Mouse (Mus musculus) urinary bladder, adult 18-20 months (tissue): ENCODE measurements around the gene Kif16b.

Experiments used
- DNase-seq, 2 experiments: peaks; one replicate each; pipeline ENCODE4 v3.0.0; 2022; ENCODE audit warnings: low spot score in 2 of 2, mixed read lengths in 2 of 2

Kif16b gene

DNA sequence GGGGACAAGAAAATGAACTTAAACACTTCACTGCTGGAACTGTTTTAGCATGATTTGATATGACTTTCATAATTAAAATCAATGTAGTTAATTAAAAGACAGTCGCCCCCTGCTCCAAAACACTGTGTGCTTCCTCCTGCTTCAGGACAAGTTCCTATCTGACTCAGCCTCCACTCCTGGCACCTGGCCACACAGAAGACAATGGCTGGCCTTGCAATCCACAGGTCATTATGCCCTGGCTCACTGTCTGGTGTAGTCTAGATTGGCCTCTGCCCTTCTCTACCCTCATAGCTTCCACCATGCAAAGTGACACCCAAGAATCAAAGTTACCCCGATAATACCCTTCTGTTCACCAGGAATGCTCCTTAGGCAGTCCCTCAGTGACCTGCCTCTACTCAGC lies 26.8 kb downstream of the Kif16b start:
- no peak for DNase-seq

DNA sequence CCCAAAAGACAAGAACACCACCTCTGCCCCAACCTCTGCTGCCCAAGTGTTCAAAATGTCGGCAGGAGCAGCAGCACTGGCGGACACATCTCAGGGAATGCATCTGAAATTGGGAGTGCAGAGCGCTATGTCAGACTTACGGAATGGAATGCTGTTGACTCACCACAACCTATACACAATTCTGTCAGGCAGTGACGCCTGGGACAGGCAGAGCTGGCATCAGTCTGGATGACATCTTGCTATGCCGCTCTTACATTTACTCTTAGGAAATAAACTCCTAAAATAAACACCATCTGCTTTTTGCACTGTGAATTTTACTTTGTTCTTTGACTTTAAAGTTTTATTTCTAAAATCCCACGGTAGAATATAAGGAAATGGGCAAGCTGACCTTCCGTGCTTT lies 31.3 kb downstream of the Kif16b start:
- no peak for DNase-seq

DNA sequence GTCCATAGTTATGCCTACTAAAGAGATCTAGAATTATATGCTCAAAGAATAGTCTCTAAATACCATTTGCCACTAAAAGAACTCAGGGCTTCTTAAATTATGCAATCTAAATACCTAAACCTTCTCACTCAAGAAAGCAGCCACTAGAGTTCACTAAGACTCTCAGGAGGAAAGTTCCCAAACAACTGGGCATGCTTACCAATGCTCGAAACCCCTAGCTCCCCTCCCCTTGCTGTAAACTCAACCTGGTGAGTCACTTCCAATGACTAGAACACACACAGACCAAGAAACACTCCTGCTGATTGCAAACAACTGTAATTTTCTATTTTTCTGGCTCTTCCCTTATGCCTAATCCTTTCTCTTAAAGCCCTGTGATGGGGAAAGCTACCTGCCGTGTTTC lies 33.9 kb downstream of the Kif16b start:
- DNase-seq, result no peak

DNA sequence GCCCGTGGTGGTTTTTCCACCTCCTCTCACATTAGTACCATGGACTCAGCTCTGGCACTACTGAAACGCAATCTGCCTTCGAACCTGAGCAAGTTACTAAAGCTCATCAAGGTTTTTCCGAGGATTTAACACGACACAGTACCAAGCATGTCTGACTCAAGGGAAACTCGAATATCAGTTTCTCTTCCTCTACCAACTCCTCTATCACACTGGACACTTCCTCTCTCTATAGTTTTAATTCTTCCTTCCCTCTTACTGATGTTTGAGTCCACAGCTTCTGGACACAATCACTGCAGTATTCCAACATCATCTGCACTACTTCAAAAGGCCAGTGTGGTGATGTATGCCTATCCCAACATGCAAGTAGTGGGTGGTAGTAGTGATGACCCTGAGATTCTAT lies 40.3 kb downstream of the Kif16b start:
- no peak for DNase-seq

DNA sequence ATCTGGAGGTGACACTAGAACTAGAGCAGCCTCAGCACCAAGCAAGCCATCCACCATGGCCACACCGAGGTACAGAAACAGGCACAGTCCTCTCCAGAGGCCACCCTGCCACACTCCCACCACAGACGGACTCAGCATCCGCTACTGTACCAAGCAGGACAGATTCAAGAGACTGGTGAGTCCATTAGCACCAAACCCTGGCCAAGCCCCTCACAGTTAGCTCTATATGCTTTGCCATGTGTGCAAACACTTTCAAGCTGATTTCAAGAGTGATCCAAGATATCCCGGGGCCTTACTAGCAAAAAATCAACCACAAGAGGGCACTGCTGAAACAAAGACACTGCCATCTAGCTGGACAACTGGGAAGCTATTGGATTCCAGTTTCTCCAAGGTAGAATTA lies 41.9 kb downstream of the Kif16b start:
- peak; percentile 8 to 18 for DNase-seq

DNA sequence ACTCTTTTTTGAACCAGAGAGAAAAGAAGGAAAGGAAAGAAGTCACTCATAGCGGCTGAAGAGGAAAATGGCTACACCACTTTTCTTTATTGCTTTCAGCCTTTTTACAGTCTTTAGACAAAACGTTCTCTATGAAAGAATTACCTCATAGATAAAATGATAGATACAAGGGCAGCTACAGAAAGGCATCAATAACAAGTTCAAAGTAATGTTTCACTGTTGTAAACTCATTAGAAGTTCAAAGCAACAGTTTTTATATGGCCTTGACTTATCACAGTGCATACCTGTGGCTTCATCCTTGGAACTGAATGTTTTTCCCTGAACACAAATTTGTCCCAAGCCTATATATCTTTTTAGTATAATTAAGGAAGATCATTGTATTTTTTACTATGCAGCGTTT lies 62.6 kb downstream of the Kif16b start:
- DNase-seq, result no peak

DNA sequence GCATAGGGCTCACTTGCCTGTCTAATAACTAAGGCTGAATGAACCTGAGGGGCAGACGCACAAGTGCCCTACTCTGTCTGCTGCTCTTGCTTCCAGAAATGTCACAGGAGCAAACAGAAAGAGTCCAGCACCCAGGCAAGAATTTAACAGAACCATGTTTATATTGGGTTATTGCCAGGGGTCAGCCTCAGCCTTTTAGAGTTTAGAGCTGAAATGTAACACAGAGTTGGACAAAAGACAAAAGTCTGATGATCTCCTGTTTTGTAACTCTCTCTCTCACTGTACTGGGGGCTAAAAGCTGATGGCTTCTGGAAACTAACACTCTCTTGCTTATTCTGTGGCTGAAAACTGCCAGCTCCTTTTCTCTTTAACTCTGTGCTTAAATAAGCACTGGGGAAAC lies 63.2 kb downstream of the Kif16b start:
- no peak for DNase-seq

DNA sequence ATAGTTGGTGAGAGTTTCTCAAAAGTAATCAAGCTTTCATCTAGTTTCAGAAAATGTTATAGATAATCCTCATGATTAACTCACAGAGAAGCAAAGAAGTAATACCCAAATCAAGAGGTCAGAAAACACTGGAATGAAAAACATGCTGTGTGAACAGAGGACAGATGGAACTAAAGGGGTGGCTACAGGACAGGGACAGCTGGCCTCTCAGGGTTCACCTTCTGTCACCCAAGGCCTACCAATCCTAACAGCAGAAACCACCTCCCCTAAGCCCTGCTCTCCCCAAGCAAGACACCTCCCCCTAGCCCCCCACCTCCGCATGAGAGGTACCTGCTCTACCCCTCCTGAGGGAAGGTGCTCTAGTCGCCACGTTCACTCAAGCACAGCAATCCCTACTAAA lies 66.6 kb downstream of the Kif16b start:
- DNase-seq, result no peak

DNA sequence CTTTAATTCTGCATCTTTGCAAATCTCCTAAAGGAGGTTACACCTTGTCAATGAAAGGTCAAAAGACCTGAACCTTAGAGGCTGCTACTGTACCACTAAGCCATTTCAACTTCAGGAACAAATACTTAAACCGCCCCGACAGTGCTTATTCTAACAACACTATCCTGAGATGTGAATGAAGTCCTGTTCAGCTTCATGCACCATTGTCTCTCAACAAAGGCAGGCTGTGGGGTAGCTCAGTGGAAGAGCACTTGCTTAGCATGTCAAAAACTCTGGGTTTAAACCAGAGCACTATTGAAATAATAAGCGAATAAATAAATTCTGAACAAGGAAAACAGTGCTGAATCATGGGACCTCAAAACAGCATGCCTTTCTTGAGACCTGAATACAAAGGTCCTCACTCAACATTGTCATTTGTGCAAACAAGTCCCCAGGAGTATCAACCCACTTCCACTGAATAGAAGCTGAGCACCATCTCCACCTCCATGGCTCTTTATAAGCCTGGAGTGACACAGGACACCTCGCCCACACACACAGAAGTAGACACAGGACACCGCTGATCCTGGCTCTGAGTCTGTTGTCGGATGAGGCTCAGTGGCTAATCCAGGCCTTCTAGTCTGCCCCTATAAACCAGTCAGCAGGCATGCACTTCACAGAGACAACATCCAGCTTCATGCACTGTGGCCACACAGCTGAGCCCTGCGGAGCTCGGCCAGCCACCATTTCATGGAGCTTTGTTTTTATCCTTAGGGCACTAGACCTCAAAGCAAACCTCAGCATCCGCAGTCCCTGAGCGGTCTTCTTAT lies 68.5 kb downstream of the Kif16b start:
- no peak for DNase-seq

DNA sequence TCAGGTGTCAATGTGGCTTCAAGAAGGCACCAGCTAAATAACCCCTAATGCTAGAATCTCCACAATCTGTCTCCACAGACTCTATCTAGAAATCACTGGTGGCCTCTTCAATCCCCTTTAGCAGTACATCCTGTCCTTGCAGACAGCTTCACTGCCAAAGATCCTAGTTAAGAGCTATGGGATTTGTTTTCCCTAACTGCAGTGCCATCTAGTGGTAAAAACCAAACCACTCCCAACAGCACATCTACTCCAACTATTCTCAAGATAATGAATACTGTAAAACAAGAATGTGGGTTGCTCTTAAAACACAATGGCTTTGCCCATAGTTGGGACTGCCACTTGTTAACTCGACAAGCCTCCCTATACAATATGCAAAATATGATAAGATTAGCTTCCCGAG lies 88.3 kb downstream of the Kif16b start:
- DNase-seq, result no peak

DNA sequence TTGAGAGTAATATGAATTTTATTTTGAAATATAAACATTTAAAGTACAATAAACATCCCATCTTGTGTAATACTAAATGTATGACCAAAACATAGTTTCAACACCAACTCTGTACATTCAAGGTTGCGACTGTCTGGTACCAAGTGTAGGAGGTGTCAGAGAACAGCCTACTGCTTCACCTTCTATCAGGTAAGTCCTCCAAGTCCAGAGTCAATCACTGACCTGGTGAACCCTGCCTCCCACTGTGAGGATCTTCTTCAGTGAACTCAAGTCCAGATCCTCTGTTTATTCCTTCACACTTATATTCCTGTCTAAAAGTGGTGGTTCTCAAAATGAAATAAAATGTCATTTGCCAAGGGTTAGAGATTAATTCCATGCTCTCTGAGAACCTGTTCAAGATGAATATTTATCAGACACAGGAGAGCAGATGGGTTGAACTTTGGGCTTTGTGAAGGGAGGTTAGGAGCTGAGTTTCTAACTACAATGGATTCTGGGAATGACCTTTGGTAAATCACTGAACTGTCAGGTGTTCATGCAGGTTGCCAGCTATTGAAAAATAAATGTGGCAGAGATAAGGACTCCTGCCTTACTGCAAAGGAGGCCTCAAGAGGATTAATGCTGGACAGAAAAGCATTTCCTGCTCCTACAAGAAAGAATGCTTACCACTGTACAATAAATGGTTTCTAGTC lies 97.4 kb downstream of the Kif16b start:
- no peak for DNase-seq

DNA sequence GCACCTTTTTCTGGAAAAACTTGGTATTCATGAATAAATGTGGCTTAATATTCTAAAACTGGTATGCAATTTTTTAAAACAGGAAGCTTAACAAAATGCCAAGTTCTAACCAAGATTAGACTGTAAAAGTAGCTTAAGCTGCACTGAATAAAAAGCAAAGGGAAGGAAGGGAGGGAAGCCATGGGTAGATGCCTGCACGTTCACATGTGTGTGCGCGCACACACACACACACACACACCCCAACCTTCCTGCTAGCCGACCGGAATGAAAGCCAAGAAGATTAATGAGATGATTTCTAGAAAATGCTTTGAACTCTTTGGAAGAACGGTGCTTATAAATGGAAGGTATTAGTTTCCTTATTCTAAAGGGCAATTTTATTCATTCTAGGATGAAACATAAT lies 104.0 kb downstream of the Kif16b start:
- DNase-seq, result no peak

DNA sequence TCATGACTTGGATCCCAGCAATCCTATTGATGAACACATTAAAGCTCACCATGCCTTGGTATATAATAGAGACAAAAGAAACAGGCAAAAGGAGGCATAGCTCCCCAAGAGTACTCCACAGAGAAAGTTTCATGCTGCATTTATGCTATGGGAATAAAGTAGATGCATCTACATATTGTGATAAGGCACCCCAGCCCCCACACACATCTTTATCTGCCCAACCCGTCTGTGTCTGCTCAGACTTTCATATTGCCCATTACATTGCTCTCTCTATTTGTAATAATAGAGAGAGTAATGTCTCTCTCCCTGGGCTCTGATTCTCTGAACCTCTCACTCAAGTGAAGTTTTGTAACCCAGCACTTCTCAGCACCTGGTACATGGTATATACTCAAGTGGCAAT lies 126.0 kb downstream of the Kif16b start:
- no peak for DNase-seq

DNA sequence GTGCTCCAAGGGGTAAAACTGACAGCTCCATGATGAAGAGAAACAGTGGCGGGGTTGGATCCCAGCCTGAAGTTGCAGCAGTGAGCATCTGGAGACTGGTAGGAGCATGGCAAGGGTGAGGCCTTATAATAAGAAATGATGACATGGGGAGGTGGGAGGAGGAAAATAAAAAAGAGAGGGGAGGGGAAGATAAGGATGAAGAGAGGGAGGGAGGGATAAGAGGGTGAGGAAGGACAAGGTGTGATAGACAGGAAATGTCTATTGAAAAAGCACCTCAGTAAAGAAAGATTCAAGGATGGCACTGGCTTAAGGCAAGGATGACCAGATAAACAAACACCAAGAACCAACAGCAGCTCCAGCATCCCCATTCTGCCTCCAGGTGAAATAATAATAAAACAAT lies 126.6 kb downstream of the Kif16b start:
- no peak for DNase-seq

DNA sequence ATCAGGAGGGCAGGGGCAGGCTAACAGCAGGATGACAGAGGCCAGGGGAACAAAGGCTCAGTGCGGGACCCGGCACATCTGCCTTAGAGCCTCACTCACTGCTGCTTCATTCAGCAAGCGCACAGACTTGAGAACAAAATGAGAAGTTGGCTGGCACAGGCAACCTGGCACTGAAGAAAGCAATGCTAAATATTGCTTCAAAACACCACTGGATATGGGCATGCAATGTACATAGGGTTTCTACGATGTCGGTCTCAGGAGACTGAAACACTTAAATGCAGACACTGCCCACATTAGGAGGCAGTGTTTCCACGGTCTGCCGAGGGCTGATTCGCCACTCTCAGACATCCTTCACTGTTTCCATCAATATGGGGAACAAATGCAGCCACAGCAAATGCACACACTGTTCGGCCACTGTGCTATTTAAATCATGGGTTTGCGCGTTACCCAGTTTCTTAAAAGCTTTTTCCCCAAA lies 131.6 kb downstream of the Kif16b start:
- no peak for DNase-seq

DNA sequence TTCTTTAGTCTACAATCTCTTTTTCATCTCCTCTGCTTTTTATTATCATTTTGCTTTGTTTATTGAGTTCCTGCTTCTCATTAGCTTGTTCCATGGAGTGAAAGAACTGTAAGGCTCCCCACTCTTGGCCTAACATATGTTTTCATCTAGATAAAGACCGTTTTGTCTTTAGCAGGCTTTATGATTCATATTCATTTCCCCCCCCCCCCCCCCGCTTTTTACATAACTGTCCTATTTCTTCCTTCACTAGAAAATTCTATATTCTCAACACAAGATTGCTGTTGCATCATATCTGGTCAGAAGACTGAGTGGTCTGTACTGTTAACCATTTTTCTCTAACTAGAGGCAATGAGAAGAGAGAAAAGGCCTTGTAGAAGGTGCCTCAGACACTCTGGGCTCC lies 137.1 kb downstream of the Kif16b start:
- no peak for DNase-seq

DNA sequence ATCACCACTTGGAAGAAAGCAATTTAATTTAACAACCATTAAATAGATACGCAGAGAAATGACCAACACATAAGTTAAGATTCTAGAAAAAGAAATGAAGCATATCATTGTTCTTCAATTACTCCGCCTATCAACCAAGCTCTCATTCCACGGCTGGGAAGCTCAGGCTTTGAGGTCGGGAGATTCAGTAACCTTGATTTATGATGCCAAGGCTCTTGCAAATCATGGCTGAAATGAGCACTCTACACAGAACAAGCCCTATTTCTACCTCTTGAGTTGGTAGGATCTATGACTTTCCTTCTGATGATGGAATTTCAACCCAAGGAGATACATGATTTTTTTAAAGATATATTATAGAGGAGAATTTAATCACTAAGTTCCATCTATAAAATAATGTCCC lies 140.5 kb downstream of the Kif16b start:
- DNase-seq, result no peak

DNA sequence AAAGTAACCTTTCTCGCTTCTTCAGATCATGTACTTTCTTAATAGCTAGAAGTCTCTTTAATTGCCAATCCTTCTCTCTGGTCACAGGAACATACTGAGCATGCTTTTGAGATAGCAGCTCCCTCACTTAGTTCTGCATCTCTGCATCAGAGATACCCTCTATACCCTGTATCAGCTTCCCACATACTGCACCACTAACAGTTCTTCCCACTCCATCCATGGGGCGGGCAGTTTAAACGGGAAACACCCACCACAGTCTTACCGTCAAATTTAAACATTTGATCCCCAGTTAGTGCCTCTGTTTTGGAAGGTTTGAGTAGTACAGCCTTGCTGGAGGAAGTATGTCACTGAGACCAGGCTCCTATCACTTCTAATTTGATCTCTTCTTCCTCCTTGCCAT lies 142.1 kb downstream of the Kif16b start:
- no peak for DNase-seq

DNA sequence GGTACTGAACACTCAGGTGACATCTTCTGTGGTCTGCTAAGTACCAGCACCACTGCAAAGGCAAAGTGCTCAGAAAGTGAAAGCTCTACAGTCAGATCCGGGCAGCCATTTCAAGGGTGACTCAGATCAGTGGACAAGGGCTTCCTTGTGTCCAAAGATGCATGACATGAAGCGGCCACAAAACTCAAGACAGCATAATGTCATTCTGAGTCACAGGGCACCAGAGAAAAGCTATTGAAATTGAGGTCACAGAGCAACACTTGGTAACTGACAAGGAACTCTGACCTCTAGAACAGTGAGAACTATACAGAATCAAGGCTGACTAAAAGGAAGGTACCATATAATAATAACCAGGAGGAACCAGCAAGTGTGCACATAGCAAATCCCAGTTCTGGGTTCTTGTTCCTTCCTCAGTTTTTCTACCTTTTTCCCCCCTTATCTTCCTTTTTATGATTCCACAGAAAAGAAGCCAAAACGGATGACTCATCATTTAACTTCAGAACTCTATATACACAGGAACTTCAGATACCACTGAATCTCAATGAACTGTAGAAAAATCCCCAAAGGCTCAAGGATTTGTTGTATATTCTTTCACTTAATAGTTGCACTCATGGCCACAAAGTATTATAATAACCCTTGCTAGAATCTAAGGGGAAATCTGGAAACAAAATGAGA lies 143.1 kb downstream of the Kif16b start:
- DNase-seq, result no peak

DNA sequence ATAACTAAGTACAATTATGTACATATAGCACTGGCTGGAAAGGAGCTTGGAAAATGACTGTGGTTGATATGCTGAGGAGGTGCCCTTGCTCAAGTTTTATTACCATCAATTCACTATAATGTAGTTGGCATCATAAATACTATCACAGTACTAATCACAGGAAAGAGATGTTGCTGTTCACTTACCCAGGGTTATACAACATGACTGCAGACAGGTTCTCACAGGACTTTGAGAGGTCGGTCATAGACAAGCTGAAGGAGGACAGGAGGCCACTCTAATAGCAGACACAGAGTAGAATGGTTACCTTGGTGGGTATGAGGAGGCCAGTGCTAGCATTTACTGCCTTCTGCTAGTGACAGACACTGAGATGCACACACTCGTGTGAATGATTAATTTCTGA lies 162.0 kb downstream of the Kif16b start:
- DNase-seq, result no peak

DNA sequence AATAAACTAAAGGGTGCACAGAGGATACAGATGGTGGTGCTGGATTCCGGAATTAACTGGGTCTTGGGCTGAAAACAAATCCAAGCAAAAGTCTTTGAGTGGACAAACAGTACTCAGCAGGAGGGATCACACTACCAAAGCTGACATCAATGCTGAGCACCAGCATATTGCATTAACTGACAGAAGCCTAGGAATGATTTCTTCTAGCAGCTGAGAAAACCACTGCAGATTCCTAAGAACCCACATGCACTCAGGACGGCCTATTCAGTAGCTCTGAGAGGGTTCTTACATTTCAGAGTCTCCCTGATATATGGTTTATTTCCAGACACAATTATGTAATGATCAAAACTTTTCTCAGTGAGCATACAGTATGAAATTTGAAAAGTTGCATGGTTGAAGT lies 162.8 kb downstream of the Kif16b start:
- no peak for DNase-seq

DNA sequence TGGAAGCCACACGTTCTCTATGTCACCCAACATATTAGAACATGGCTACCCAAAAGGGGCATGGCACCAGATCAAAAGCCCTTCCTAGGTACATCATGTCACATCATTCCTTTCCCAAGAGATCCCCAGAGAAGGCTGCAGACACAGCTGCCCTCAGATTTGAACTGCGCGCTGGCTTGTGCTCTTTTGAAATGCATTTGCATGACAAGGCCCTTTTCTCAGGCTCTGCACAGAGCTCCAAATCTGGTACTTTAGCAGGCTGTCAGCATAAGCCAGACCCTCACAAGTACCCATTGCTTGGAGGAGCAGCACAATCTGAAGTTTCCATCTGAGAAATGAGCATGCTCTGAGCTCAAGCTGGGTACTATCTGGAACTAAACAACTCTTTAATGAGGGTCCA lies 165.6 kb downstream of the Kif16b start:
- no peak for DNase-seq

DNA sequence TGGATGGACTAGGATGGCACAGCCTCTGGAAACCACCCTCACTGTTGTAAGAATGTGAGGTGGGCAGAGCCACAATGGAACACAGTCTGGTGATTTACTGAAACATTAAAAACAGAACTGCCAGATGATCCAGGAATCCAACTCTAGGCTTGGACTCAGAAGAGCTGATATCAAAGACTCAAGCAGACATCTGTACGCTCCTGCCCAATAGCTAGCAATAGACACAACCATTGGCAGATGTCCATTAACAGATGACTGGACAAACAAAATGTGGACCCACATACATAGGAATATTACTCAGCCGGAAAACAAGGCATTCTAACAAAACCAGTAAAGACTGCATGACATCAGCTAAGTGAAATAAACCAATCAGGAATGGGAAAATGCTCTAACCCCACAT lies 167.3 kb downstream of the Kif16b start:
- no peak for DNase-seq
